Mouse (Mus musculus) kidney, postnatal 36 days (tissue): ENCODE results near the gene Hax1.

Source experiments
- DNase-seq, 2 experiments: peaks; one replicate each; pipeline ENCODE4 v3.0.0; 2021 to 2022; ENCODE audit warnings: mixed read lengths in 2 of 2

The Hax1 gene

DNA sequence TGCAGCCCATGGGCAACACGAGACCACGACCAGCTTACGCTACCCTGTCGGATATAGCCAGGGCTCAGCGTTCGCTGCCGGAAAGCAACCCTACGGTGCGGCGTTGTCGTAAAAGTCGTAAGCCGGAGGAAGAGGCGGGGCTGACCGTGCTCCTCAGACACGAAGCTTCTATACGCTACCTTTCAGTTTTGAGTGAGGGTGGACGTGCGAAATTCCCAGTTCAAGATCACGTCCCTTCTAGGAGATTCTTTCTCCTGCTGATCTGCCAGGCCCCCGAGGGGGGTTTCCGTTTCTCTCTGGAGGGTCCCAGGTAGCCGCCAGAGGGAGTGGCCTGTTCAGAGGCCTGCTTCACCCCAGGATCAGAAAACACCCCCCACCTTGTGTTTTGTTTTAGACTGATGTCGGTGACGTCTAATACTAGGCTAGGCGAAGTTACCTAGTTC, at the start of gene Hax1:
TSS of gene Hax1 (minus strand) at position 169 of the 443 bp plus-strand sequence.
- DNase-seq = peak; percentile 96

DNA sequence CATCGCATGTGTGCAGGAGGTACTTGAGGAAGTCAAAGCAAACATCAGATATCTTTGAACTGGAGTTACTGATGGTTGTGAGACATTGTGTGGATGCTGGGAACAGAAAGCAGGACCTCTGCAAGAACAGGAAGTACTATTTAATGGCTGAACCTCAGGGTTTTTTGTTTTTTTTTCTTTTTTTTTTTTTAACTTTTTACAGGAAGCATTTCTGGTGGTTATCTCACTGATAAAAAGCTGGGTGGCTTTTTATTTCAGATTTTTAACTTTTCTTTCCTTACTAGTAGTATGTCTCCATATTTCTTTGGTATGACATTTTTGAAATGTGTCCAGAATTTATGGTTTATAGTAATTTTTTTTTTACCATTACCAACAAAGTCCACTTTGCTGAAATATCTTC, 37.7 kb upstream of the Hax1 start:
- DNase-seq = no peak

DNA sequence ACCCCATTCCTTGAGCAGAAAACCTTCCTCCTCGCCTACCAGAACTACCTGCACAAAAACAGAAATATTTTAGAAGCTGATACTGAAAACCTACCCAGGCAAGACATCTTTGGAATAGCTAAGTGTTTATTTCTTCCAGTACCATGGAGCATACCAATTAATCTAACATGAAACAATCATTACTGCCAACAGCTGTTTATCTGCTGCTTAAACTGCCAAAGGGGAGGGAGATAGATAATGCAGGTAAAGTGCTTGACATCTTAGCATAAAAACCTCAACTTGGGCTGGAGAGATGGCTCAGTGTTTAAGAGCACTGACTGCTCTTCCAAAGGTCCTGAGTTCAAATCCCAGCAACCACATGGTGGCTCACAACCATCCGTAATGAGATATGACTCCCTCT, 36.1 kb upstream of the Hax1 start:
- DNase-seq = no peak

DNA sequence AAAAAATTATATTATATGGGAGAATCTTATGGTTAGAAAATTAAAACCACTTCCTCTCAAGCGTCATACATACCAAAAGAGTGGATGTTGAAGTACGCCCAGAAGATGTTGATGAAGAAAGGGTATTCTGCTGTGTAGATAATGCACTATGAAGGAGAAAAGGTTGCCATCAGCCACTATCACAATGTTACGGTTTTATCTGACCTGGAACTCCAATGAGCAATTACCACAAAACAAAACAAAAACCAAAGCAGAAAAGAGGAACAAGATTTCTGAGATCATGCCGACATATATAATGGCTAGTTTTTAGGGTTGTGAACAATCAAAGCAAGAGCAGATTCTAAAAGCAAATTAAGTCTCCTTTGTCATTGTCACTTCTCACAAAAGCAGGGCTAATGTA, 18.0 kb upstream of the Hax1 start:
- no peak for DNase-seq

DNA sequence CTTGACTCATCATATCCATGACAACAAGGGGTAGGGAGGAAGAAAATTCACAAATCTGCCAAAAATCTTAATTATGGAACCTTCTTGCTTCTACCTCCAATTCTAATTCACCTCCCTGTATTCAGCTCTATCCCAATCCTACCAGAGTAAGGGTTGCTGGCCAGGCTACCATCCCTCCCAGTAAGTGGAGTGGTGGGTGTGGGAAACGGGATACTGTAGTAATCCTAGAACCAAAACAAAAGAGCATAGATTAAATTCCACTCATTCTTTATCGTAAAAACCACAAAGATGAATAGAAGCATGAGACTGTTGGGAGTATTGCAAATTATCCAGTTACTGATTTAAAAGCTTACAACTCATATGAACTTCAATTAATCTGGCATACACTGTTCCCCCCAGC, 11.7 kb upstream of the Hax1 start:
- DNase-seq = no peak

DNA sequence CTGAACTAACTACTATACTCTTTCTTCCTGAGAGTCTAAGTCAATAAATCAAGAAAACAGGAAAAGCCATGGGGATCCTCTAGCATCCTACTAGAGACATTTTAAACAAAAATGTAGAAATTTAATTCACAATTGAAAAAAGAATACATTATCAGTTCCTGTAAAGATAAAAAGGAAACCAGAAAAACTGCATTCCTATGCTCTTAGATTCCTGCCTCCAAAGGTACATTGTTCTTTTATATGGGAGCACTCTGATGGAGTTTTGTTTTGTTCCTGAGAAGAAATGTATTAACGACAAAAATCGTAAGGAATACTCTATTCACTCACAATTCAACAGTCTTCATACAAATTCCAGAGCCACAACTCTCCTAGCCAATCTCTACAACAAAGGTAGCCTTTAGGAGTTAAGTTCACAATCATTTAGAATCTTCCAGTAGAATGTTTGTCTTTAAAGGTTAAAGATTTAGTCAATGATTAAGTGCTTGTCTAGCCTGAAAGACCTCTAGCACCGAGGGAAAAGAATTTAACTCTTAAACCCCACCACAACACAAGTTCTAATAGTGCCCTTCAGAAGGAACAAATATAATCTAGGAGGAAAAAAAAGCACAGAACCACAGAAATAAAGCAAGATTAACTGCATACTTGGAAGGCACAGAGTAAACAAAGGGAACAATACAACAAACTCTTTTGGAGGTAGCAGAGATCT, 5.7 kb upstream of the Hax1 start:
- DNase-seq = peak in 1 of 2 experiments; percentile 7

DNA sequence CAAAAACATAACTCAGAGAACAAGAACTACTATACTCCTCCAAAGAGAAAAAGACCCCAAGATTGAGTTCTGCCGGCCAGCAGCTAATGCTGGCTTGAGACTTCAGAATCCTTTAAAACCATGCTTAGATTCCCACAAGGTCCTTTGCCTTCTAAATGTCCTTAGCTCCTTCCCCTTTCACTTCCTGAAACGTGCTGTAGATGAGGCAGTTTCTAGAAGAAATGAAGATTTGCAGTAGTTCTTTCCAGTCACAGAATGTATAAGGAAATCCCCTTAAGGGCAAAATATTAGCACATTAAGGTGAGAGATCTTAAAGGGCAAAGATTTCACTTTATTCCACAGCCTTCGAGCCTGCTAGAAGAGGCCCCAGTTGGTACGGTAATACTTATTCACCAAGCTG, 1.2 kb upstream of the Hax1 start:
- no peak for DNase-seq

DNA sequence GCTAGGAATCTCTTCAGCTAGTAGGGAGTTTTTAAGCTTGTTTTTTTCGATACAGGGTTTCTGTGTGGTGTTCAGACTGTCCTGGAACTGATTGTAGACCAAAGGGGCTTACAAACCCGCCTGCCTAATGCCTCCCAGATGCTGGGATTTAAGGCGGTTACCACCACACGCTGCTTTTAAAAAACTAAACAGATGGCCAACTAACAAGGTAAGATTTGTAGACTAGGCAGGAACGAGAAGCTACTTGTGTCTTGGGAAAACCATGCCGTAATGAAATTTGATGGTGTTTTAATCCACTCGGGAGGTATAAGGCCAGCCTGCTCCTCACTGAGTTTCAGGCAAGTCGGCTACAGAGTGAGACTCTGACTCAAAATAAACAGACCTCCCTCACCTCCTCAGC, 510 bp upstream of the Hax1 start:
- DNase-seq = peak in 1 of 2 experiments; percentile 18

DNA sequence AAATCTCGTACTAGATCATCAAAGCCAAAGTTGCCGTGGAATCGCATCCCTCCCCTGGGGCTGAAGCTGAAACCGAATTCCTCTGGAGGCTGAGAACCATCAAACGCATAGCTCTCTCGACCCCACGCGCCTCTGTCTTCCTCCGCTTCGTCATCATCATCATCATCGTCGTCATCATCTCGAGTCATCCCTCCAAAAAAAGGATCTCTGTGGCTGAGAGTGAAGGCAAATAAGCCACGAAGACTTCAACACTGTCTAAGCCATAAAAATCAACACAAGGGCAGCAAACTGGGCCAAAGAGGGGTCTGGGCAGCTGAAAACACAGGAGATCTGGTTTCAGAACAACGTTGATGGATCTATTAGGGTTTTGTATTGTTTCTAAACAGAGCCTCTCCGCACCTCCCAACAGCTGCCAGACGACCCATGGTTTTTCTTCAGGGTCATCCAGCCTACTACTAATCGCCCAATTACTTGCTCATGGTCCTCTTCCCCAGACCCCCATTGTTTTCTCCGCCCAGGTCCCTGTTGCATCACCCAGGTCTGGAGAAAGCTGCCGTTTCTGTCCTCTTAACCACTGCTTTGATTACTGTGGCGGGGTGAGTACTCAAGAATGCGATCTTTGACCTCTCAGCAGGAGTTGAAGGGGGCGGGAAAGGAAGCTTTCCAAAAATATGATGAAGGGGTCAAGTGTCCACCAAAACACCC, 637 bp downstream of the Hax1 start:
- peak; percentile 53 to 71 for DNase-seq

DNA sequence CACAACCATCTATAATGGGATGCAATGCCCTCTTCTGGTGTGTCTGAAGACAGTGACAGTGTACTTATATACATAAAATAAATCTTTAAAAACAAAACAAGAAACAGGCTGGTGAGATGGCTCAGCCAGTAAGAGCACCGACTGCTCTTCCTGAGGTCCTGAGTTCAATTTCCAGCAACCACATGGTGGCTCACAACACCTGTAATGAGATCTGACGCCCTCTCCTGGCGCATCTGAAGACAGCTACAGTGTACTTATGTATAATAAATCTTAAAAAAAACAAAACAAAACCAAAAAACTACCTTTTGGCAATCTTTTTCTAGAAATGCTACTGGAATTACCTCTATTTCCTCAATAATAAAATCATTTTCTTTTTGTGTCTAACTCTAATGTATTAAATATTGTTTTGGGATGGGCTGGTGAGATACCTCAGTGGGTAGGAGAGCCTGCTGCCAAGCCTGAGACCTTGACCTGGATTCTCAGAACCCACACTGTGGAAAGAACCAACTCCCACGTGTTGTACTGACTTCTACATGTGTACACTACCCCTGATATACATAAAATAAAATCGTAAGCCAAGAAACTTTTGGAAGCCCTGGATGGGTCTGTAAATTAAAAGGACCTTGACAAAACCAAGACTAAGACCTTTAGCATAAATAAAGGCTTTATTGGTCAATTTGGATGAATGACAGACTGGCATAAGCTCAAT, 3.6 kb downstream of the Hax1 start:
- no peak for DNase-seq

DNA sequence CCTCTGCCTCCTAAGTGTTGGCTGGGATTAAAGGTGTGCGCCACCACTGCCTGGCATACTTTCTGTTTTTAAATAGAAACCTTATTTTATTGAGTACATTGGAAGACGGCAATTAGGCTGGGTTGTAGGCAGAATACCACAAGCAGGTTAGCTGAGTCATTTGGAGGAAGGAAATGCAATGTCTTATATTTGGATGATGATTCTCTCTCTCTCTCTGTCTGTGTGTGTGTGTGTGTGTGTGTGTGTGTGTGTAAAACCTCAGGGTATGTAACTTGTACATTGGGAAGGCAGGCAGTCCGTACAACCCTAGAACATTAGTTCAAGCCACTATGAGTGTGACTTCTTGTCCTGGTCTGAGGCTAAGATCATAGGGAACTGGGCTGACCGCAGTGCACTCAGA, 10.8 kb downstream of the Hax1 start:
- no peak for DNase-seq

DNA sequence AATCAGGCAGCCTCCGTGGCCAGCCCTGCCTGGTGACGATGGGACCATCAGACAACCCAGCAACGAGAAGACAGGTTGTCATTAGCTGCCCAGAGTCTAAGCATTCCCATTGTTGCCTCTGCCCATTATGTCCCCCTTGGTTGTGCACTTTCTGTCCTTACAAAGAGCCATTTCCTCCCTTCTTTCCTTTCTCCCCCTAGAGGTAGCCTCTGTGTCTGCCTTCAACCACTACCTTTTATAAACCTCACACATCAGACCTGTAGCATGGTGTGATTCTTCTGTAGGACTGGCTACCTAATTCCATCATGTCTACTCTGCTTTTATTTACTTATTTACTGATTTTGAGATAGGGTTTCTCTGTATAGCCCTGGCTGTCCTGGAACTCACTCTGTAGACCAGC, 11.4 kb downstream of the Hax1 start:
- DNase-seq = no peak

DNA sequence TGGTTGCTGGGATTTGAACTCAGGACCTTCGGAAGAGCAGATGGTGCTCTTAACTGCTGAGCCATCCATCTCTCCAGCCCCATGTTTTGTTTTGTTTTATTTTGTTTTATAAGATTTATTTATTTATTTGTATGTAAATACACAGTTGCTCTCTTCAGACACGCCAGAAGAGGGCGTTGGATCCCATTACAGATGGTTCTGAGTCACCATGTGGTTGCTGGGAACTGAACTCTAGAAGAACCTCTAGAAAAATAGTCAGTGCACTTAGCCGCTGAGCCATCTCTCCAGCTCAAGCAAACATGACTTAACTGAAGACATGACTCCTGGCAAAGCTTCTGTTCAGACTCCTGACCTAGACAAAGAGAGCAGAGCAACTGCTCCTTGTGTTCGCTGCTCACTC, 16.2 kb downstream of the Hax1 start:
- DNase-seq = no peak

DNA sequence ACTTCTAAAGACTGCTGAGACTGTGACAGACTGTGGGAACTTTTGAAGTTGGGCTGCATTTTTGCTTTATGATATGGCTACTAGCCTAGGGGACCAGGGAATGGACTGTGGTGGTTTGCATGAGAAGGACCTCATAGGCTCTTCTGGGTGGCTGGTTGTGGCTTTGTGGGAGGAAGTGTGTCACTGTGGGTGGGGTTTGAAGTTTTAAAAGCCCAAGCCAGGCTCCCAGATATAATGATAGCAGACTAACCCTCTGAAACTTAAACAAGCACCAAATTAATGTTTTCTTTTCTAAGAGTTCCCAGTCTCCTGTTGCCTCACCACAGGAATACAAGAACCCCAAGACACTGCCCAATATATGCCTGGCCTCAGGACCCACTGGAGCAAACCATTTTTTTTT, 21.7 kb downstream of the Hax1 start:
- DNase-seq = no peak

DNA sequence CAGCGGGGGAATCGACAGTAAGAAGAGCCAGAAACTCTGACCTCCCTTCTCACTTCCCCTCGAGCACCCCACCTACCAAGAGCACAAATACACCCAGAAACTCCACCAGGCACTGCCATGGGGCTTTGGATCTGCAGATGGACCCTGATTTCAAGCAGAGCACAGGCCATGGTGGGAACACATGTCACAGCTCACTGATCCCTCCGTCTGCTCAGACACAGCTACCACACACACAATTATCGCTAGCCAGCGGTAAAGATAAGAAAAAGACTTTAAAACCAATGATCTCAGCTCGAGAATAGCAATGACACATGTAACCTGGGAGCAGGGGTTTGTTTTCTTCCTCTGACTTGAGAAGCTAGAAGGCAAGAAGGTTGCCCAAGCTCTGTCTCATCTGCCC, 30.1 kb downstream of the Hax1 start:
- DNase-seq = no peak

DNA sequence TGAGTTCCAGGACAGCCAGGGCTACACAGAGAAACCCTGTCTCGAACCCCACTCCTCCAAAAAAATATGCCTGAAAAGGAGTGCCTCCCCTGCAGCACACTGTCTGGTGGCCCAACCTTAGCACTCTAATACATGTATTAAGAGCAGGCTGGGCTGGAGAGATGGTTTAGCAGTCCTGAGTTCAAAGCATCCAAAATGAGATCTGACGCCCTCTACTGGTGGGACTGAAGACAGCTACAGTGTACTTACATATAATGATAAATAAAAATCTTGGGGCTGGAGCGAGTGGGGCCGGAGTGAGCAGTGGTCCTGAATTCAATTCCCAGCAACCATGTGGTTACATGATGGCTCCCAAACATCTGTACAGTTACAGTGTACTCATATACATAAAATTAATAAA, 31.6 kb downstream of the Hax1 start:
- DNase-seq = peak in 1 of 2 experiments; percentile 27

DNA sequence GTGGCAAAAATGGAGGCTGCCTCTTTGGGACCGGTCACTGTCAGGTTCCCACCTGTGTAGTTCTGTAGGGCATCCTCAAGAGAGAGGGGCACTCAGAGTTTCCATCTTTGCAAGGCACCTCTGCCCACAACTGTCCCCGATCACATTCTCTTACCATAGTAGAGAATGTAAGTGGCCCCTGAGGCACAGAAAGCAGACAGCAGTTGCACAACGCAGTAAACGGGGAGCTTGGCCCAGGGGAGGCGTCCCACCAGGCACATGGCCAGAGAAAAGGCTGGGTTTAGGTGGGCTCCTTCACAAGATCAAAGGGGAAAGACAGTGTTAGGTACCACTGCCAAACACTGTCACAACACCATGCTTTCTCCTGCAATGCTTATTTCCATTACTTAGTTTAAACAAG, 32.6 kb downstream of the Hax1 start:
- no peak for DNase-seq

DNA sequence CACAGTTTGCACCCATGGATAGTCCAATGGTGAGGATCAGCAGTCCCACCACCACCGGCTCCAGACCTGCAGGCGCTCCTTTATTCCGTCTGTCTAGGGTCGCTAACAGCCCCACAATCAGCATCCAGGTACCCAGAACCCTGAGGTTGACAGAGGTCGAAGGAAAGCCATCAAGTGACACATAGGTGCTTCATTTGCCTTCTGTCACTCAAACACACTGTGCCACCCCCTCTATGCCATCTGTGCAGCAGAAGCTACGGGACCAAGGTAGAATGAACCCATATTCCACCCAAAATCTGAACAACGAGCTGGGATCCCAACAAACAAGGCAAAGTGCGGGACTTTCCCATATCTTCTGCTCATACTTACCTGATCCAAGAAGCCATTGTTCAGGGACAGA, 33.0 kb downstream of the Hax1 start:
- no peak for DNase-seq

DNA sequence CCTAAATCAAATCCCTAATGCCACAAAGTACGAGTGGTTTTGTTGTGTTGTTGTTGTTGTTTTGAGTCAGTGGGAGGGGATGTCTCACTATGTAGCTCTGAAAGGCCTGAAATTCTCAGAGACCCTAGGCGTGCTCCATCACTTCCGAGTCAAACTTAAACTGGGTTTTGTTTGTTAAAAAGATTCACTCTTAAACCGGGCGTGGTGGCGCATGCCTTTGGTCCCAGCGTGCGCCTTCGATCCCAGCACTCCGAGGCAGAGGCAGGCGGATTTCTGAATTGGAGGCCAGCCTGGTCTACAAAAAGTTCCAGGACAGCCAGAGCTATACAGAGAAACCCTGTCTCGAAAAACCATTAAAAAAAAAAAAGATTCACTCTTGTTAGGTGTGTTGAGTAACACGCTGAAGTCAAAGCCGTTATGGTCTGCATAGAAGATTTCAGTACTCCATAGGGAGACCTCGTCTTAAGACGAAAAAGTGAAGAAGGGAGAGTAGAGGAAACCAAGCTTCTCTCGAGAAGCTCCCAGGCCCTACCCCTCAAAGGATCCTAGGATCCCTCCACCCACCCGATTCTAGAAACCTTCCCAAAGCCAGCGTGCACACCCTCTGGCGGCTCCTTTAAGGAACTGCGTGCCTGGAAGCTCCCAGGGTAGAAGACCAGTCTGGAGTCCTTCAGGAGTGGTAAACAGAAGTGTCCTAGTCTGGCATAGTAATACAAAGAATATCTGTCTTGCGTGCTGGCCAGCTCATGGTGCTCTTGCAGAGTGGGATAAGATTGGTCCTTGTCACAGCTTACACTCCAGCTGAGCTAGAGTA, 34.4 kb downstream of the Hax1 start:
- DNase-seq = peak; percentile 59 to 75

DNA sequence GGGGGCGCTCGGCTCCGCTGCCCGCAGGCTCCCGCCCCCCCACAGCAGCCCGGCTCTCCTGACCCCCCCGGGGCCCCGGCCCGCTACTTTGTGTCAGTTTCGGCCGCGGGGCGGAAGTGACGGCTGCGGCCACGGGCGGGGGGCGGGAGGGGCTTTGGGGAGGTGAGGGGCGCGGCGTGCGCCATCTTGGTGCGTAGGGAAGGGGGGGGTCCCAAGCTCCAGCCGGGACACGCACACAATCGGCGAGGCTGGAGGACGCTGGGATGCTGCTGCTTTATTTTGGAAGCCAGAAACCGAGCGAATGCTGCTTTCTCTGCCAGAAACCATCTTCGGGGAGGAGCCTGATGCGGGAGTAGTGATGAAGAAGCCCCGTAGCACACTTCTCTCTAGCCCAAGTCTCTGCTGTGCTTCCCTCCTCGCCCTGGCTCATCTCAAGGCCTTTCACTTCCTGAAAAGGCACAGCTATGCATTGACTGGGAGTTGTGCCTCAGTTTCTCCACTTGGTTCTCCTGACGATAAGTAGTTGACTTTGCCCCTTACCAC, 35.3 kb downstream of the Hax1 start, which contains the start of gene Atp8b2:
TSS of gene Atp8b2 (minus strand) at position 288 of the 543 bp plus-strand sequence.
- peak; percentile 43 to 69 for DNase-seq

DNA sequence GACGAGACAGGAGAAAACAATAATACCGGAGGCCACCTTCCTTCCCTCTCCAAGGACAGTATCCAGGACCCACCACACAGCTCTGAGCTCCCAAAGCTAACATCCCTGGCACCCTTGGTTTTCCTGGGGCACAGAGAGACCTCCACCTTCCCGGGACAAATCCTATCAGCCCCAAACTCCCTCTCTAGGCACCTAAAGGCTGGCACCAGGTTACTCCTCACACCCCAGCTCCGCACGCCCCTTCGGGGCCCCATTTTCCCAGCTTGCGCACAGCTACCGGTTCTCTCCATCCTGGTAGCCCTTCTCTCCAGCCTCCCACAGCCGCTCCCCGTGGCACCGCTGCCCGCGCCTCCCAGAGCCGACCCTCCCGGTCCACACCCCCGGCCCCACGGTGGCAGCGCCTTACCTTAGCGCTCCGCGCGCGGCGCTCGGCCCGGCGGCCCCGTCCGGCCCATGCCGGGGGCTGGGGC, 35.8 kb downstream of the Hax1 start:
- no peak for DNase-seq

DNA sequence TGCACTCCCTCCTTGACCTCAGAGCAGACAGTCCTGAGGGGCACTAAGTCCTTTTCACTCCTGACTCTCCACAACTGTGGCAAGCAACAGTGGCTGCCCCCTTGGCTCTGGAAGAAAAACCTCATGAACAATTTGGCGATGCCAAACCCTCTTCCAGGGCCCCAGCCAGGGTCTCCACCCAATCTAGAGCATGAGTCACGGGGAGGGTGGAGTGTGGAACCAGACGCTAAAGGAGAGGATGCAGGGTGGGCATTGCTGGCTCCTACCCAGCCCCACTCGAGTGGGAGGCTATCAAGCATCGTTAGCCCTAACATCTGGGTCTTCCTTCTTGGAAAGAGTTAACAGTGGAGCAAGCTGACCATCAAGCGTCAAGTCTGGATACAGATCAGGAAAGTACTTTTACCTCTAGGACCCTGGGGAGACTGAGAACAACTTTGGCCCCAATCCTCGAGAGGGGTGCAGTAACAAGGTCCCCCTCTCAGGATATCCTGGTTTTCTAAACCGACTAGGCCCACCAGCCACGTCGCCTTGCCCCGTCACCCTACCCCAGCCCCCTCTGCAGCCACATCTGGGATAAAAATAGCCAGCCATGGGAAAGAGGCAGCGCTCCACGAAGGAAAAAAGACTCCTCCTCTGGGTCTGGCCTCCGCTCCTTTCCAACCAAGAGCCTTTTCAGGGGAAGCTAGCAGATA, 36.4 kb downstream of the Hax1 start:
- peak in 1 of 2 experiments; percentile 18 for DNase-seq
